Mouse (Mus musculus) ES-Bruce4 (cell line): ENCODE data around the gene Grk1. TPM values are rescaled to one million over a fixed set of nuclear protein-coding genes. Genes with fewer than 3 reads are reported as not detected.

ENCODE experiments used
- H3K27ac ChIP-seq: 2 replicates; pipeline ENCODE4 v1.5.1; 2012; ENCODE audit warnings: low read length, inconsistent platforms; ENCODE audit not compliant: insufficient read depth
- H3K27me3 ChIP-seq: 2 replicates; pipeline ENCODE4 v1.6.1; 2012; ENCODE audit warnings: mild to moderate bottlenecking, low read length, inconsistent platforms; ENCODE audit not compliant: control insufficient read depth, poor library complexity, insufficient read depth, severe bottlenecking
- H3K36me3 ChIP-seq: 2 replicates; pipeline ENCODE4 v1.6.1; 2012; ENCODE audit warnings: inconsistent platforms, mild to moderate bottlenecking, low read length, moderate library complexity; ENCODE audit not compliant: control insufficient read depth, poor library complexity, insufficient read depth, severe bottlenecking
- H3K4me1 ChIP-seq: one replicate; pipeline ENCODE4 v1.8.1; 2011; ENCODE audit warnings: low read length; ENCODE audit not compliant: control insufficient read depth, insufficient read depth
- H3K4me3 ChIP-seq: 2 replicates; pipeline ENCODE4 v1.5.1; 2011; ENCODE audit warnings: low read depth, mild to moderate bottlenecking, low read length
- H3K9ac ChIP-seq: 2 replicates; pipeline ENCODE4 v1.6.1; 2012; ENCODE audit warnings: low read depth, mild to moderate bottlenecking, inconsistent platforms; ENCODE audit not compliant: poor library complexity, severe bottlenecking
- H3K9me3 ChIP-seq: replicated peaks from 2 replicates; pipeline ENCODE4 v1.6.1; 2012; ENCODE audit warnings: mild to moderate bottlenecking, low read length, inconsistent platforms; ENCODE audit not compliant: control insufficient read depth, poor library complexity, insufficient read depth, severe bottlenecking
- CTCF ChIP-seq: IDR thresholded peaks from one replicate; pipeline ENCODE4 v1.8.1; 2011; ENCODE audit warnings: low read depth, low read length
- EP300 ChIP-seq: IDR thresholded peaks from 2 replicates; pipeline ENCODE4 v1.6.1; 2011; ENCODE audit warnings: low read depth, low read length; ENCODE audit not compliant: insufficient read depth
- POLR2A ChIP-seq: IDR thresholded peaks from one replicate; pipeline ENCODE4 v1.8.1; 2011; ENCODE audit warnings: low read length; ENCODE audit not compliant: insufficient read depth
- polyA plus RNA-seq: library from polyadenylated mRNA; stranded (reverse); fragments of >200 nt; gene quantifications from 2 replicates; pipeline ENCODE4 v1.2.4, GENCODE M21; 2011; ENCODE audit warnings: low read depth; ENCODE audit not compliant: missing spikeins, insufficient read depth, insufficient read length

The Grk1 gene
- polyA plus RNA-seq, 1 experiment: not detected

GRCm38 (mm10) chr8:13471484-13471883, 66.6 kb downstream of the Grk1 start:
- Histone ChIP-seq H3K4me3 (no peak overlapping the region), H3K27me3 (no peaks in the 10 kb centered on the region), H3K27ac (no peak overlapping the region), H3K9me3 (no peaks in the 10 kb centered on the region), H3K9ac (no peak overlapping the region), H3K4me1 (no peaks in the 10 kb centered on the region), H3K36me3 (no peaks in the 10 kb centered on the region)
- TF ChIP-seq CTCF (no peak), EP300 (no peak), POLR2A (no peak)

Other genes with a start within 250 kb of the Grk1 start
- 231 and 247 TPM in 2 replicates for gene Lamp1, start 245.9 kb upstream of the Grk1 start, polyA plus RNA-seq
- 29.0 and 35.2 TPM in 2 replicates for gene Grtp1, start 204.5 kb upstream of the Grk1 start, polyA plus RNA-seq
- gene Adprhl1, start 150.9 kb upstream of the Grk1 start, polyA plus RNA-seq: not detected in 2 replicates
- gene Dcun1d2, start 117.0 kb upstream of the Grk1 start, polyA plus RNA-seq: 14.4 and 15.3 TPM in 2 replicates
- gene Tmco3, start 116.9 kb upstream of the Grk1 start, polyA plus RNA-seq: 12.7 and 15.1 TPM in 2 replicates
- gene Tfdp1, start 66.3 kb upstream of the Grk1 start, polyA plus RNA-seq: 172 and 175 TPM in 2 replicates
- gene Atp4b, start 8.3 kb upstream of the Grk1 start, polyA plus RNA-seq: not detected in 2 replicates
- not detected in 2 replicates for gene Tmem255b, start 30.1 kb downstream of the Grk1 start, polyA plus RNA-seq
- gene Gas6, start 89.4 kb downstream of the Grk1 start, polyA plus RNA-seq: 14.9 and 17.2 TPM in 2 replicates
- not detected in 2 replicates for gene 1700029H14Rik, start 157.4 kb downstream of the Grk1 start, polyA plus RNA-seq